Mouse (Mus musculus): ENCODE data around the gene Frrs1. TPM values are rescaled to one million over a fixed set of nuclear protein-coding genes. Genes with fewer than 3 reads are reported as not detected.

Gene Frrs1
- 21.0 TPM for total RNA-seq (2023)

DNA sequence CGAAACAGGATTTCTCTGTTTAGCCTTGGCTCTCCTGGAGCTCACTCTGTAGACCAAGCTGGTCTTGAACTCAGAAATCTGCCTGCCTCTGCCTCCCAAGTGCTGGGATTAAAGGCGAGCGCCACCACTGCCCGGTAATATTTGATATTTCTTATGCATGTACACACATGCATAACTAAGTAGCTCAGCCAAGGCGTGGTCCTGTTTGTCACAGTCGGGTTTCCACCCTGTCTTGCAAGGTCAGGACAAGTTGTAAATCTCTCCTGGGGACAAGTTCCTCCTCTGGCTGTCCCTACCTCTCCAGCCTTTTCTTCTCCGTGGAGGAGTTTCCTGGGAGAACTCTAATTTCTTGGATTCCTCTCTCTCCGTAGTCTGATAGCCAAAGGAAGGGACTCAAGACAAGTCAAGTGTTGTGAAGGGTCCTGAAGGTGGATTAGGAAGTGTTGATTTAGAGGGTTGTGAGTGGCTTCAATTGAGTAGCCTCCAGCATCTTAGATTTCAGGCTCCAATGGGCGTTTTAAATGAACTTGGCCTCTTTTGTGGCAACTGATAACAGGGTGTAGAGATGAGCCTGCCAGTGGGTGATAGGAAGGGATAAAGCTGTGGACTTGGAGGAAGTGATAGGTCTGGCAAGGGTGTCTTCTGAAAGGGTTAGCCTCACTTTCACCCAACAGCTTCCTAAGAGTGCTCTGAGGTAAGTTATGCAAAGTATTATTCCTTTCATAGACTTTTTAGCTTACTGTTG lies at the start of gene Frrs1:
Frrs1 (plus strand) TSS at position 524 of the 745 bp plus-strand sequence.

Other genes starting within 250 kb of the Frrs1 start
- gene Trmt13, start 244.9 kb upstream of the Frrs1 start, total RNA-seq (2023): 36.5 TPM
- 62.9 TPM for gene Mfsd14a, start 196.8 kb upstream of the Frrs1 start, total RNA-seq (2023)
- not detected for gene Gm43191, start 178.2 kb upstream of the Frrs1 start, total RNA-seq (2023)
- 21.5 TPM for gene Slc35a3, start 146.6 kb upstream of the Frrs1 start, total RNA-seq (2023)
- gene Agl, start 51.3 kb upstream of the Frrs1 start, total RNA-seq (2023): 12.3 TPM
- not detected for gene 4930455H04Rik, start 108.8 kb downstream of the Frrs1 start, total RNA-seq (2023)
- gene Palmd, start 109.5 kb downstream of the Frrs1 start, total RNA-seq (2023): not detected